27 mouse cellular contexts compared by ENCODE assay signal in genomic region chr1:80459477-80459876, GRCm38 (mm10). TPM values are rescaled to one million over a fixed set of nuclear protein-coding genes. Genes with fewer than 3 reads are reported as not detected.
DNase-seq lines count a peak whose midpoint lies in the region; ATAC-seq and TF ChIP-seq lines count a peak whose summit lies in the region.
"Had no signal": no experiment of that assay in that cellular context is flagged by ENCODE, and none has a peak within 500 bp of the region (broad histone marks: within the 10 kb centered on the region; RNA-seq: fewer than 3 reads in every experiment).

No protein-coding gene starts in this region.

- TF ChIP-seq CTCF in CH12.LX (conservative IDR thresholded peaks at IDR 0.05 in 1 of 2, IDR thresholded peaks at IDR 0.05 in 1 of 2; ENCODE audit: low read depth in 2 of 2, low read length in 2 of 2): no peak
- no peak for TF ChIP-seq CTCF in brain, embryonic 14.5 days (IDR thresholded peaks at IDR 0.05; ENCODE audit: borderline replicate concordance, extremely low read depth, insufficient read depth, insufficient read length)

- in situ Hi-C loops in CH12.LX (cut with MboI; ENCODE audit: low pct_ligation_motif_present, low pct_unique_long_range_greater_than_20kb, low sequenced_read_pairs): no loop called here

- H3K27ac ChIP-seq in forebrain, embryonic 15.5 days (replicated peaks): no peak overlapping the region
- no peak overlapping the region for H3K27ac ChIP-seq in forebrain, embryonic 13.5 days
- H3K27ac ChIP-seq in CH12.LX (ENCODE audit: insufficient read depth, low read depth): 0 out of 2 replicates have a peak overlapping the region, but pooled peaks have one; percentile 15
- H3K27ac ChIP-seq: embryonic facial prominence, embryonic 13.5 days; embryonic facial prominence, embryonic 15.5 days; forebrain, embryonic 10.5 days had no signal

- H3K9me3 ChIP-seq in forebrain, embryonic 15.5 days: no peaks in the 10 kb centered on the region
- H3K9me3 ChIP-seq in forebrain, embryonic 13.5 days (replicated peaks): no peaks in the 10 kb centered on the region
- H3K9me3 ChIP-seq in CH12.LX (replicated peaks; ENCODE audit: low read length): no peaks in the 10 kb centered on the region
- H3K9me3 ChIP-seq: embryonic facial prominence, embryonic 13.5 days; embryonic facial prominence, embryonic 15.5 days; forebrain, embryonic 10.5 days; G1E had no signal

- H3K4me1 ChIP-seq in forebrain, embryonic 15.5 days: peaks cover 4% of the 10 kb centered on the region; the same call in 1 of the 2 replicates
- no peaks in the 10 kb centered on the region for H3K4me1 ChIP-seq in forebrain, embryonic 13.5 days
- H3K4me1 ChIP-seq in CH12.LX (ENCODE audit: control insufficient read depth in 1 of 2, insufficient read depth in 2 of 2): peaks cover 13 to 32% of the 10 kb centered on the region in 2 experiments; a peak in 3 of 4 replicates
- H3K4me1 ChIP-seq: embryonic facial prominence, embryonic 13.5 days; embryonic facial prominence, embryonic 15.5 days; forebrain, embryonic 10.5 days had no signal

- no peak for TF ChIP-seq EP300 in CH12.LX (IDR thresholded peaks at IDR 0.05; ENCODE audit: low read length)

- 0 out of 2 replicates have a peak, but pooled peaks have one; percentile 69 for ATAC-seq in forebrain, embryonic 15.5 days (replicated peaks)
- ATAC-seq in forebrain, embryonic 13.5 days: no peak; the same call in 1 of the 2 replicates
- ATAC-seq: activated CD4-positive, CD25-positive, alpha-beta regulatory T cell, adult 4 months; Patski had no signal

- TF ChIP-seq POLR2A in CH12.LX (IDR thresholded peaks at IDR 0.05; ENCODE audit: low read depth, low read length): no peak
- no peak for TF ChIP-seq POLR2A in brain, embryonic 14.5 days (IDR thresholded peaks at IDR 0.05; ENCODE audit: borderline replicate concordance, extremely low read depth, insufficient read depth, insufficient read length, poor library complexity, severe bottlenecking)

- no peak overlapping the region for H3K4me3 ChIP-seq in forebrain, embryonic 15.5 days
- no peak overlapping the region for H3K4me3 ChIP-seq in forebrain, embryonic 13.5 days
- no peak overlapping the region for H3K4me3 ChIP-seq in CH12.LX (replicated peaks in 1 of 3; ENCODE audit: low read depth in 2 of 3, low read length in 2 of 3, poor library complexity in 1 of 3)
- H3K4me3 ChIP-seq: embryonic facial prominence, embryonic 13.5 days; embryonic facial prominence, embryonic 15.5 days; erythroblast, embryonic 14.5 days; forebrain, embryonic 10.5 days had no signal

- TF ChIP-seq RAD21 in CH12.LX (IDR thresholded peaks at IDR 0.05; ENCODE audit: low read depth, low read length): no peak

- dilution Hi-C loops in CH12.LX (cut with MboI; ENCODE audit: extremely low pct_ligation_motif_present, extremely low pct_unique_long_range_greater_than_20kb, low sequenced_read_pairs): no loop called here

- no peak for DNase-seq in CH12.LX (ENCODE audit: extremely low read depth)
- DNase-seq in brain, embryonic 14.5 days (ENCODE audit: low read depth): peak; percentile 69
- no peak for DNase-seq in right cerebral cortex, postnatal 14 days
- DNase-seq: adrenal gland, adult 8-10 months; adrenal gland, postnatal 14 days; adrenal gland, postnatal 36 days; cerebellum, adult 11 months; cerebellum, adult 18-20 months; cerebellum, adult 8-10 months; cerebellum, adult 9-11 months; cerebellum, postnatal 14 days; cerebellum, postnatal 36 days; embryo, embryonic 11 days had no signal

- no peak overlapping the region for H3K4me2 ChIP-seq in forebrain, embryonic 15.5 days (replicated peaks)
- no peak overlapping the region for H3K4me2 ChIP-seq in forebrain, embryonic 13.5 days
- H3K4me2 ChIP-seq in CH12.LX (ENCODE audit: insufficient read depth, low read depth, poor library complexity, severe bottlenecking): no peak overlapping the region
- H3K4me2 ChIP-seq: embryonic facial prominence, embryonic 13.5 days; embryonic facial prominence, embryonic 15.5 days had no signal

- no peaks in the 10 kb centered on the region for H3K27me3 ChIP-seq in forebrain, embryonic 15.5 days
- no peaks in the 10 kb centered on the region for H3K27me3 ChIP-seq in forebrain, embryonic 13.5 days
- no peaks in the 10 kb centered on the region for H3K27me3 ChIP-seq in CH12.LX (replicated peaks)
- H3K27me3 ChIP-seq: embryonic facial prominence, embryonic 13.5 days; embryonic facial prominence, embryonic 15.5 days had no signal

- H3K36me3 ChIP-seq in forebrain, embryonic 15.5 days: no peaks in the 10 kb centered on the region
- no peaks in the 10 kb centered on the region for H3K36me3 ChIP-seq in forebrain, embryonic 13.5 days (ENCODE audit: poor library complexity, severe bottlenecking)
- H3K36me3 ChIP-seq in CH12.LX (replicated peaks in 1 of 2; ENCODE audit: control insufficient read depth in 1 of 2, insufficient read depth in 1 of 2, low read length in 1 of 2): no peaks in the 10 kb centered on the region
- H3K36me3 ChIP-seq: embryonic facial prominence, embryonic 13.5 days; embryonic facial prominence, embryonic 15.5 days; forebrain, embryonic 10.5 days; G1E had no signal

- no peaks in the 10 kb centered on the region for H3K79me2 ChIP-seq in CH12.LX (replicated peaks; ENCODE audit: control insufficient read depth, extremely low read depth, insufficient read depth, poor library complexity, severe bottlenecking)

- H3K9ac ChIP-seq in forebrain, embryonic 15.5 days (replicated peaks): no peak overlapping the region
- no peak overlapping the region for H3K9ac ChIP-seq in forebrain, embryonic 13.5 days
- H3K9ac ChIP-seq in CH12.LX (ENCODE audit: insufficient read depth, low read depth): no peak overlapping the region
- H3K9ac ChIP-seq: embryonic facial prominence, embryonic 13.5 days; embryonic facial prominence, embryonic 15.5 days had no signal

TF ChIP-seq in CH12.LX, 34 proteins besides CTCF, POLR2A, EP300 and RAD21:
- TF ChIP-seq ZC3H11A (IDR thresholded peaks at IDR 0.05; ENCODE audit: low read depth, low read length) (no peak), BHLHE40 (IDR thresholded peaks at IDR 0.05; ENCODE audit: low read depth, low read length) (no peak), SIN3A (IDR thresholded peaks at IDR 0.05; ENCODE audit: low read length) (no peak), MAFK (IDR thresholded peaks at IDR 0.05; ENCODE audit: insufficient replicate concordance, low read length) (no peak), HCFC1 (IDR thresholded peaks at IDR 0.05; ENCODE audit: low read depth, low read length) (no peak), MEF2A (IDR thresholded peaks at IDR 0.05; ENCODE audit: borderline replicate concordance, low read depth, low read length) (no peak), USF2 (conservative IDR thresholded peaks at IDR 0.05; ENCODE audit: low read depth, low read length) (no peak), NRF1 (IDR thresholded peaks at IDR 0.05; ENCODE audit: low read depth, low read length) (no peak), E2F4 (IDR thresholded peaks at IDR 0.05; ENCODE audit: insufficient replicate concordance, low read depth, low read length) (no peak), MXI1 (IDR thresholded peaks at IDR 0.05; ENCODE audit: low read depth, low read length) (no peak), RCOR1 (conservative IDR thresholded peaks at IDR 0.05; ENCODE audit: low read depth, low read length) (no peak), GABPA (IDR thresholded peaks at IDR 0.05; ENCODE audit: insufficient replicate concordance, low read depth, low read length) (no peak), MAX (IDR thresholded peaks at IDR 0.05; ENCODE audit: low read length) (no peak), ETS1 (conservative IDR thresholded peaks at IDR 0.05; ENCODE audit: low read depth, low read length) (no peak), ZKSCAN1 (IDR thresholded peaks at IDR 0.05; ENCODE audit: borderline replicate concordance, low read depth, low read length) (no peak)
TF ChIP-seq in CH12.LX: peak in this region for 0.

RNA-seq across cellular contexts. Expression of gene Gm45261, which starts 1.8 kb away (rescaled TPM):
- not detected in 2 replicates for polyA plus RNA-seq in forebrain, embryonic 15.5 days (2015; fragmentation: Nextera tagmentation; extraction: Ambion mirVana)
- not detected in 2 replicates for polyA plus RNA-seq in forebrain, embryonic 13.5 days (2015; fragmentation: Nextera tagmentation; extraction: Ambion mirVana)
- not detected in 2 replicates for total RNA-seq in CH12.LX (2012; rRNA removed)
- total RNA-seq in CH12.LX (2014; rRNA removed): not detected in 2 replicates
- not detected in 2 replicates for polyA plus RNA-seq in CH12.LX (2012; ENCODE audit: insufficient read length, low read depth)
- polyA plus RNA-seq in brain, embryonic 14.5 days (2012; rRNA removed): not detected in 2 replicates
- total RNA-seq: adrenal gland, adult 18-20 months; adrenal gland, adult 8-10 months; adrenal gland, postnatal 14 days; adrenal gland, postnatal 36 days; common myeloid progenitor, adult 5-6 weeks; G1E had no signal
- polyA plus RNA-seq: activated CD4-positive, CD25-positive, alpha-beta regulatory T cell, adult 4 months; C2C12; embryonic facial prominence, embryonic 11.5 days; embryonic facial prominence, embryonic 13.5 days; embryonic facial prominence, embryonic 15.5 days; erythroblast, embryonic 14.5 days; forebrain, embryonic 10.5 days; frontal cortex, adult 2 months; G1E; Patski had no signal
